Mouse (Mus musculus) thymus, postnatal 25 days (tissue): ENCODE data around the gene Ift74.

Experiments used
- DNase-seq: peaks from one replicate; pipeline ENCODE4 v3.0.0; 2022

Ift74 gene

GRCm38 (mm10) chr4:94696368-94696767, 82.1 kb downstream of the Ift74 start:
- DNase-seq, result no peak

- DNase-seq, result no peak
Measured at GRCm38 (mm10) chr4:94711002-94711401, 96.7 kb downstream of the Ift74 start.

GRCm38 (mm10) chr4:94711426-94711825, 97.1 kb downstream of the Ift74 start:
- no peak for DNase-seq

GRCm38 (mm10) chr4:94713741-94714140, 99.5 kb downstream of the Ift74 start:
- no peak for DNase-seq

- no peak for DNase-seq
Measured at GRCm38 (mm10) chr4:94715166-94715565, 100.9 kb downstream of the Ift74 start.

DNA sequence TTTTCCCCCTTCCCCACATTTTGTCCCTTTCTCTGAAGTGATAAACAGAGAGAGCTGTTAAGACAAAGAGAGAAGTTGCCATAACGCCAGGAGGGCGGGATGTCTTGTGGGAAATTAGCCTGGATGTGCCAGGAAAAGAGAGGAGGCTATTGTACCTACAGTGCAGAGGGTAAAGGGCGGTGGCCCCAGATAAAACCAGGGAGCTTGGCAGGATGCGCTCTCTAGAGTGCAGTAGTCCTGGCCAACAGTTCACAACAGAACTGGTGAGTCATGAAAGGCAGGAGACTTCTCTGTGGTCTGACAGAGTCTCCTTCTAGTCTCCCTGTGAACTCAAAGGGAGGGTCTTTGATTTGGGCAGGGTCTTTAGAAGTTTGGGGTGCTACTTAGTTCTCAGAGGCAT, 111.5 kb downstream of the Ift74 start:
- DNase-seq, result no peak

DNA sequence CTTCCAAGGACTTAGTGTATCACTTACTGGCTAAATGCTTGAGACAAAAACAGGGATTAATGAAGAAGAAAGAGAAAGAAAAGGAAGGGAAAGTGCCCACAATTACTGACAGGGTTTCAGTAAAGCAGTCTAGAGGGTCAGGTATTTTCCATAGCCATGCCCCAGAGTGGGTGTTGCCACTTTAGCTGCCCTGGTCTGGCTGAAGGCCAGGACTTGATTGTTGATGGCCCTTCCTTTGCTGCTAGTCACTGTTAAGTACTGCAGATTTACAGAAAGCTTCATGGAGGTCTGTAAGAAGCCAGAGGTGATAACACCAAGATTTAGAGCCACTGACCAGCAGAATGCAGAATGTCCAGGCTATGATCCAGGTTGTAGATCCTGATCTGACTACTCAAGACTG, 118.4 kb downstream of the Ift74 start:
- DNase-seq, result no peak

- no peak for DNase-seq
Measured at GRCm38 (mm10) chr4:94737326-94738295, 123.3 kb downstream of the Ift74 start.

- DNase-seq, result no peak
Measured at GRCm38 (mm10) chr4:94738838-94739731, 124.8 kb downstream of the Ift74 start, which contains the start of gene Tek. Gene Tek (plus strand): TSS chr4:94739289.

- no peak for DNase-seq
Measured at GRCm38 (mm10) chr4:94741824-94742223, 127.5 kb downstream of the Ift74 start.
